In genomic region chr17:44337253-44337652, GRCm38 (mm10) we compare ENCODE assay signal across 26 mouse cellular contexts.
DNase-seq lines count a peak whose midpoint lies in the region; ATAC-seq and TF ChIP-seq lines count a peak whose summit lies in the region.
"Had no signal": no experiment of that assay in that cellular context is flagged by ENCODE, and none has a peak within 500 bp of the region (broad histone marks: within the 10 kb centered on the region; RNA-seq: fewer than 3 reads in every experiment).

No protein-coding gene starts in this region.

- no peak for ATAC-seq in embryonic facial prominence, embryonic 13.5 days (ENCODE audit: insufficient number of reproducible peaks, insufficient read depth, low FRiP score, low TSS enrichment, low read depth)
- no peak for ATAC-seq in stomach, embryonic 14.5 days (ENCODE audit: insufficient number of reproducible peaks, insufficient read depth, low FRiP score, low read depth)
- ATAC-seq in stomach, postnatal 0 days (ENCODE audit: low FRiP score, low TSS enrichment): no peak
- ATAC-seq in hindbrain, embryonic 16.5 days: no peak
- no peak for ATAC-seq in hindbrain, embryonic 14.5 days (ENCODE audit: low FRiP score)
- ATAC-seq: activated CD4-positive, CD25-positive, alpha-beta regulatory T cell, adult 4 months; CD4-positive, CD25-positive, alpha-beta regulatory T cell, adult 4 months; forebrain, embryonic 14.5 days; forebrain, embryonic 16.5 days; Patski had no signal

- H3K4me2 ChIP-seq in embryonic facial prominence, embryonic 13.5 days: no peak overlapping the region
- H3K4me2 ChIP-seq in stomach, embryonic 14.5 days (replicated peaks; ENCODE audit: low read depth, low read length): no peak overlapping the region
- H3K4me2 ChIP-seq in stomach, postnatal 0 days (replicated peaks; ENCODE audit: low read depth): no peak overlapping the region
- H3K4me2 ChIP-seq in hindbrain, embryonic 16.5 days (ENCODE audit: low read length): no peak overlapping the region
- no peak overlapping the region for H3K4me2 ChIP-seq in hindbrain, embryonic 14.5 days (replicated peaks)
- H3K4me2 ChIP-seq: embryonic facial prominence, embryonic 12.5 days; forebrain, embryonic 12.5 days had no signal

- no peak for DNase-seq in embryonic facial prominence, embryonic 10.5 days (ENCODE audit: low spot score)
- DNase-seq in stomach, postnatal 0 days (ENCODE audit: low spot score): no peak
- DNase-seq in limb, embryonic 10.5 days (ENCODE audit: low spot score): no peak
- DNase-seq in hindbrain, embryonic 14.5 days (ENCODE audit: low spot score): no peak
- DNase-seq: adrenal gland, adult 8-10 months; adrenal gland, postnatal 14 days; adrenal gland, postnatal 36 days; B cell, adult 2 months; cerebellum, adult 11-12 months; cerebellum, adult 8-10 months; cerebellum, adult 9-11 months; cerebellum, postnatal 14 days; cerebellum, postnatal 36 days had no signal

- no peaks in the 10 kb centered on the region for H3K36me3 ChIP-seq in embryonic facial prominence, embryonic 13.5 days
- H3K36me3 ChIP-seq in embryonic facial prominence, embryonic 10.5 days (replicated peaks): no peaks in the 10 kb centered on the region
- H3K36me3 ChIP-seq in stomach, embryonic 14.5 days (ENCODE audit: control insufficient read depth, insufficient read depth, low read length): no peaks in the 10 kb centered on the region
- H3K36me3 ChIP-seq in stomach, postnatal 0 days (ENCODE audit: control insufficient read depth, insufficient read depth, low read length): no peaks in the 10 kb centered on the region
- no peaks in the 10 kb centered on the region for H3K36me3 ChIP-seq in limb, embryonic 10.5 days
- no peaks in the 10 kb centered on the region for H3K36me3 ChIP-seq in hindbrain, embryonic 16.5 days (ENCODE audit: control insufficient read depth, insufficient read depth, low read length)
- no peaks in the 10 kb centered on the region for H3K36me3 ChIP-seq in hindbrain, embryonic 14.5 days (replicated peaks; ENCODE audit: control insufficient read depth, insufficient read depth)
- H3K36me3 ChIP-seq: embryonic facial prominence, embryonic 12.5 days; forebrain, embryonic 10.5 days; forebrain, embryonic 12.5 days; G1E had no signal

- no peak overlapping the region for H3K9ac ChIP-seq in embryonic facial prominence, embryonic 13.5 days
- no peak overlapping the region for H3K9ac ChIP-seq in stomach, embryonic 14.5 days (replicated peaks; ENCODE audit: low read depth, low read length)
- H3K9ac ChIP-seq in stomach, postnatal 0 days (ENCODE audit: low read length): no peak overlapping the region
- no peak overlapping the region for H3K9ac ChIP-seq in hindbrain, embryonic 16.5 days (ENCODE audit: low read depth, low read length)
- H3K9ac ChIP-seq in hindbrain, embryonic 14.5 days: no peak overlapping the region
- H3K9ac ChIP-seq: embryonic facial prominence, embryonic 12.5 days; forebrain, embryonic 12.5 days had no signal

- H3K27me3 ChIP-seq in embryonic facial prominence, embryonic 13.5 days: no peaks in the 10 kb centered on the region
- H3K27me3 ChIP-seq in embryonic facial prominence, embryonic 10.5 days (replicated peaks; ENCODE audit: low read depth, poor library complexity, severe bottlenecking): no peaks in the 10 kb centered on the region
- H3K27me3 ChIP-seq in stomach, embryonic 14.5 days (ENCODE audit: control insufficient read depth, insufficient read depth, low read length): no peaks in the 10 kb centered on the region
- no peaks in the 10 kb centered on the region for H3K27me3 ChIP-seq in stomach, postnatal 0 days (ENCODE audit: control insufficient read depth, insufficient read depth, low read length)
- no peaks in the 10 kb centered on the region for H3K27me3 ChIP-seq in limb, embryonic 10.5 days (ENCODE audit: low read depth, poor library complexity, severe bottlenecking)
- no peaks in the 10 kb centered on the region for H3K27me3 ChIP-seq in hindbrain, embryonic 16.5 days (replicated peaks; ENCODE audit: control insufficient read depth, insufficient read depth, low read length)
- no peaks in the 10 kb centered on the region for H3K27me3 ChIP-seq in hindbrain, embryonic 14.5 days (ENCODE audit: control insufficient read depth, insufficient read depth, low read length)
- H3K27me3 ChIP-seq: embryonic facial prominence, embryonic 12.5 days; forebrain, embryonic 12.5 days had no signal

- WGBS in embryonic facial prominence, embryonic 13.5 days: 52% methylated on average over 5 of the region's 5 CpGs
- 82% methylated on average over 5 of the region's 5 CpGs for WGBS in embryonic facial prominence, embryonic 10.5 days
- WGBS in stomach, embryonic 14.5 days: 95% methylated on average over 5 of the region's 5 CpGs
- 92% methylated on average over 5 of the region's 5 CpGs for WGBS in stomach, postnatal 0 days
- 49% methylated on average over 5 of the region's 5 CpGs for WGBS in limb, embryonic 10.5 days
- 93% methylated on average over 5 of the region's 5 CpGs for WGBS in hindbrain, embryonic 16.5 days
- 91% methylated on average over 5 of the region's 5 CpGs for WGBS in hindbrain, embryonic 14.5 days

- TF ChIP-seq EP300 in stomach, postnatal 0 days (optimal IDR thresholded peaks at IDR 0.05): no peak

- H3K27ac ChIP-seq in embryonic facial prominence, embryonic 13.5 days: peak overlapping the region; percentile 52
- no peak overlapping the region for H3K27ac ChIP-seq in embryonic facial prominence, embryonic 10.5 days (replicated peaks)
- H3K27ac ChIP-seq in stomach, embryonic 14.5 days (ENCODE audit: low read length): peak overlapping the region; percentile 15; the same call in 1 of the 2 replicates
- no peak overlapping the region for H3K27ac ChIP-seq in stomach, postnatal 0 days (replicated peaks)
- H3K27ac ChIP-seq in limb, embryonic 10.5 days: 0 out of 2 replicates have a peak overlapping the region, but pooled peaks have one; percentile 23
- H3K27ac ChIP-seq in hindbrain, embryonic 16.5 days (ENCODE audit: low read depth, low read length): no peak overlapping the region
- H3K27ac ChIP-seq in hindbrain, embryonic 14.5 days: no peak overlapping the region
- H3K27ac ChIP-seq: embryonic facial prominence, embryonic 12.5 days; forebrain, embryonic 10.5 days; forebrain, embryonic 12.5 days had no signal

- no peaks in the 10 kb centered on the region for H3K9me3 ChIP-seq in embryonic facial prominence, embryonic 13.5 days
- no peaks in the 10 kb centered on the region for H3K9me3 ChIP-seq in embryonic facial prominence, embryonic 10.5 days
- H3K9me3 ChIP-seq in stomach, embryonic 14.5 days (ENCODE audit: control insufficient read depth, low read depth, low read length): no peaks in the 10 kb centered on the region
- no peaks in the 10 kb centered on the region for H3K9me3 ChIP-seq in stomach, postnatal 0 days (ENCODE audit: control insufficient read depth, low read length)
- H3K9me3 ChIP-seq in limb, embryonic 10.5 days (replicated peaks): no peaks in the 10 kb centered on the region
- H3K9me3 ChIP-seq in hindbrain, embryonic 16.5 days (ENCODE audit: control insufficient read depth, low read length): no peaks in the 10 kb centered on the region
- no peaks in the 10 kb centered on the region for H3K9me3 ChIP-seq in hindbrain, embryonic 14.5 days (ENCODE audit: control insufficient read depth, low read length)
- H3K9me3 ChIP-seq: embryonic facial prominence, embryonic 12.5 days; forebrain, embryonic 10.5 days; forebrain, embryonic 12.5 days had no signal

- H3K4me3 ChIP-seq in embryonic facial prominence, embryonic 13.5 days: no peak overlapping the region
- no peak overlapping the region for H3K4me3 ChIP-seq in embryonic facial prominence, embryonic 10.5 days
- no peak overlapping the region for H3K4me3 ChIP-seq in stomach, embryonic 14.5 days (ENCODE audit: low read depth, low read length)
- H3K4me3 ChIP-seq in stomach, postnatal 0 days (ENCODE audit: low read depth, low read length): no peak overlapping the region
- H3K4me3 ChIP-seq in limb, embryonic 10.5 days: peak overlapping the region; percentile 30
- H3K4me3 ChIP-seq in hindbrain, embryonic 16.5 days (ENCODE audit: low read length): no peak overlapping the region
- H3K4me3 ChIP-seq in hindbrain, embryonic 14.5 days (replicated peaks; ENCODE audit: low read length): no peak overlapping the region
- H3K4me3 ChIP-seq: embryonic facial prominence, embryonic 12.5 days; erythroblast, embryonic 14.5 days; forebrain, embryonic 10.5 days; forebrain, embryonic 12.5 days had no signal

- H3K4me1 ChIP-seq in embryonic facial prominence, embryonic 13.5 days: peaks cover 21% of the 10 kb centered on the region
- peaks cover 17% of the 10 kb centered on the region for H3K4me1 ChIP-seq in embryonic facial prominence, embryonic 10.5 days
- H3K4me1 ChIP-seq in stomach, embryonic 14.5 days (ENCODE audit: control insufficient read depth, insufficient read depth, low read length): peaks cover 5% of the 10 kb centered on the region; the same call in 1 of the 2 replicates
- no peaks in the 10 kb centered on the region for H3K4me1 ChIP-seq in stomach, postnatal 0 days (replicated peaks; ENCODE audit: control insufficient read depth, insufficient read depth)
- peaks cover 25% of the 10 kb centered on the region for H3K4me1 ChIP-seq in limb, embryonic 10.5 days
- no peaks in the 10 kb centered on the region for H3K4me1 ChIP-seq in hindbrain, embryonic 16.5 days (ENCODE audit: control insufficient read depth, insufficient read depth, low read depth, low read length)
- no peaks in the 10 kb centered on the region for H3K4me1 ChIP-seq in hindbrain, embryonic 14.5 days (replicated peaks; ENCODE audit: control insufficient read depth, insufficient read depth, low read length)
- H3K4me1 ChIP-seq: forebrain, embryonic 12.5 days had no signal

- no peak for TF ChIP-seq CTCF in stomach, postnatal 0 days (IDR thresholded peaks at IDR 0.05; ENCODE audit: low read depth)

Comparison
In these comparisons a context has a peak if more than half of its experiments do, and no peak if none do; other contexts are left out.
1. H3K27ac ChIP-seq: peak in embryonic facial prominence, embryonic 13.5 days (single experiment), stomach, embryonic 14.5 days (single experiment) and limb, embryonic 10.5 days (single experiment); none in embryonic facial prominence, embryonic 10.5 days (single experiment), stomach, postnatal 0 days (single experiment), hindbrain, embryonic 16.5 days (single experiment) and hindbrain, embryonic 14.5 days (single experiment).